Mouse (Mus musculus) hindbrain, postnatal 0 days (tissue): Measurements from ENCODE around the gene Slc5a5. TPM values are rescaled to one million over a fixed set of nuclear protein-coding genes. Genes with fewer than 3 reads are reported as not detected.

Source experiments
- ATAC-seq: fragments of 200-750 bp; cut with Nextera tagmentation; 2 replicates; pipeline ENCODE4 v1.8.0; 2017; ENCODE audit warnings: mild to moderate bottlenecking, moderate TSS enrichment, moderate library complexity
- DNase-seq: peaks from one replicate; pipeline ENCODE4 v3.0.0-alpha.2; 2015; ENCODE audit warnings: low spot score
- H3K27ac ChIP-seq: fragments of 300-500 bp; sonication (generic); 2 replicates; pipeline ENCODE4 v1.5.1; 2014; ENCODE audit warnings: mild to moderate bottlenecking
- H3K27me3 ChIP-seq: fragments of 300-500 bp; sonication (generic); 2 replicates; pipeline ENCODE4 v1.6.1; 2014; ENCODE audit warnings: low read length, mixed read lengths; ENCODE audit not compliant: insufficient read depth
- H3K36me3 ChIP-seq: fragments of 300-500 bp; sonication (generic); 2 replicates; pipeline ENCODE4 v1.6.1; 2014; ENCODE audit warnings: low read length, mixed read lengths; ENCODE audit not compliant: insufficient read depth
- H3K4me1 ChIP-seq: fragments of 300-500 bp; sonication (generic); 2 replicates; pipeline ENCODE4 v1.6.1; 2014; ENCODE audit warnings: antibody characterized with exemption, low read length, mixed read lengths; ENCODE audit not compliant: insufficient read depth
- H3K4me2 ChIP-seq: fragments of 300-500 bp; sonication (generic); 2 replicates; pipeline ENCODE4 v1.6.1; 2014; ENCODE audit warnings: low read depth, mild to moderate bottlenecking, low read length, moderate library complexity, mixed read lengths
- H3K4me3 ChIP-seq: fragments of 300-500 bp; sonication (generic); 2 replicates; pipeline ENCODE4 v1.5.1; 2014; ENCODE audit warnings: low read length
- H3K9ac ChIP-seq: fragments of 300-500 bp; sonication (generic); replicated peaks from 2 replicates; pipeline ENCODE4 v1.6.1; 2014; ENCODE audit warnings: mild to moderate bottlenecking, low read length, moderate library complexity, mixed read lengths
- H3K9me3 ChIP-seq: fragments of 300-500 bp; sonication (generic); 2 replicates; pipeline ENCODE4 v1.6.1; 2016; ENCODE audit warnings: low read length, mixed read lengths
- CTCF ChIP-seq: IDR thresholded peaks from 2 replicates; pipeline ENCODE4 v1.5.1; 2016; ENCODE audit warnings: antibody characterized with exemption, control low read depth, low read depth
- WGBS: fragments of 180-500 bp; shearing (Covaris S2); extraction: QIAGEN DNeasy Blood & Tissue Kit; methylation state at CpG from one replicate; pipeline ENCODE4 v1.1.7; 2014; 5-methylcytosine and 5-hydroxymethylcytosine counted together
- polyA plus RNA-seq: library from polyadenylated mRNA; unstranded; fragments of >200 nt; fragmentation: Nextera tagmentation; extraction: Ambion mirVana; gene quantifications from 2 replicates; pipeline ENCODE4 v1.2.1, GENCODE M21; 2015
- total RNA-seq: library from RNA; depleted of rRNA; stranded (reverse); fragments of >200 nt; gene quantifications from 2 replicates; pipeline ENCODE4 v1.2.3, GENCODE M21; 2014

The Slc5a5 gene
- total and polyA plus RNA-seq, 2 experiments from 2014 or later = 2.5 to 4.3 TPM

DNA sequence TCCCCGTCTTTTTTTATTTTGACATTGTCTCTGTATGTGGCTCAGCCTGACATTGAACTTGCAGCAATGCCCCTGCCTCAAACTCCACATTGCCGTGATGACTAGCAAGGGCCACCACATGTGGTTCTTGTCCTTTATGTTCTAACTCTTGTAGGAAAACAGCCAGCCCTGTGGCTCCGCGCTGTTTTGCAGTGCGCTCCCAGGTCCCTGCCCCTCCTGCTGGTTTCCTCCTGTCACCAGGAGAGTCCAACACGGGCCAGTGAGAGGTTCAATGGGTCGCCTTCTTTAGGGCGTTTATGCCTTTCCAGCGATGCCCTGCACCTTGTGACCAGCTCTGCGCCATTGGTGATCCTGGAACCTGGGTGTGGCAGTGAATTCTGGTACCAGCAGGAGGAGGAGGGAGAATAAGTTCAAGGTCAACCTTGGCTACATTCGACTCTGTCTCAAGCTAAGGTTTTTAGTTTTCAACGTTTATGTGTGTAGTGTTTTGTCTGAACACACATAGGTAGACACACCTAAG is 26.5 kb downstream of the Slc5a5 start:
- ATAC-seq (peak; percentile 1), DNase-seq (no peak)
- Histone ChIP-seq H3K9me3 (no peaks in the 10 kb centered on the region), H3K27ac (peak overlapping the region; percentile 54; the same call in 1 of the 2 replicates), H3K4me3 (peak overlapping the region; percentile 38), H3K9ac (peak overlapping the region; percentile 9; the same call in 1 of the 2 replicates), H3K4me1 (peaks cover 21% of the 10 kb centered on the region), H3K36me3 (no peaks in the 10 kb centered on the region), H3K4me2 (peak overlapping the region; percentile 84), H3K27me3 (no peaks in the 10 kb centered on the region)
- WGBS = 6% methylated on average over 12 of the region's 12 CpGs
- peak; percentile 17; the same call in 1 of the 2 replicates for TF ChIP-seq CTCF

DNA sequence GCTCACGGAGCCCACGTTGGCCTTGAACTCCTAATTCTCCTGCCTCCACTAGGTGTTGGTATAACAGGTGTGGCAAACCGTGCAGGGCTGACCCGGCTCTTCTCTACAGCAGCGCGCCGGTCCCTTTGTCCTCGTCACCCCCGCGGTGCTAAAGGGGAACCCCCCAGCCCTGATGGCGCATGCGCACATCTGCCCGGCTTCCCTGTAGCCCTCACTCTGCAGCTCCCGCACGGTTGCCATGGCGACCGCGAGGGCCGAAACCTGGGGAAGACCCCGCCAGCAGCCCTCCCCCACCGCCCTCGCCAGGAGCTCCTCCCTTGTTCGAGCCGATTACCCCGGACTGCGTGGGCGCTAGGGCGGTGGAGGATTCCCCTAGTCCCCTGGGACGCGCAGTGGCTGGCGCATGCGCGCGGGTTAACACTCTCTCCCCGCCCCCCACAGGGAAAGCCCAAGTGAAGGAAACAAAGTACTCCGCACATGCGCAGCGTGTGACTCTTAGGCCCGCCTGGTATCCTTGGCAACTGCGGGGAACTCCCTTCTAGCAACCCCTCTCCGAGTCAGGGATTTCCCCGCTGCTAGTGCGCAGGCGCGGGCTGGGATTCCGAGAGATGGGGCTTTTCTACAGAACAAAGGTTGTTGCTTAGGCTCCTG is 27.1 kb downstream of the Slc5a5 start:
- peak overlapping the region; percentile 38 for H3K4me3 ChIP-seq
- peak overlapping the region; percentile 49 for H3K9ac ChIP-seq
- peak overlapping the region; percentile 84 for H3K4me2 ChIP-seq
- H3K27me3 ChIP-seq = no peaks in the 10 kb centered on the region
- no peaks in the 10 kb centered on the region for H3K36me3 ChIP-seq
- WGBS = under 1% methylated on average over 46 of the region's 46 CpGs
- H3K9me3 ChIP-seq = no peaks in the 10 kb centered on the region
- H3K4me1 ChIP-seq = peaks cover 21% of the 10 kb centered on the region
- peak; percentile 9; the same call in 1 of the 2 replicates for TF ChIP-seq CTCF
- peak overlapping the region; percentile 78 for H3K27ac ChIP-seq
- ATAC-seq (peak; percentile 89), DNase-seq (peak; percentile 100)

DNA sequence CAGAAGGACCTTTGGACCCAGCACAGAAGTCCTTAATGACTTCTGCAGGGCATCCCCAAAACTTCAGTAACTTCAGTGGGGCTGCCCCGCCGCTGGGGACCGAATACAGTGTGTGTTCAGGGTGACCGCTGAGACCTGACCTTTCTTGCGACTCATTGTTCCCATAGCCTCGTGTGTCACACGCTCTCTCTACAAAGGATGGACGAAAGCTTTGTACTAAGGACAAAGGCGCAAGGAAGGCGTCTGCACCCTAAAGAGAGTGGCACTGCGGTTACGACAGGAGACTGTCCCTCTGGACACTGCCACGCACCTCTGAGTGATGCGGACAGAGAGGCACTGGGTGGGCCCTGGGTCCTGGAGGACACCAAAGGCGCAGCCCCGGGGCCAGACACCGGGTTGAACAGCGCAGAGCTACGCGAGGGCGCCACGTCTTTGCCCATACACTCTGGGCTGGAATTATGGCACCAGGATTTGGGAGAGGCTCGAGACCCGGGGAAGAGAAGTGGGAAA is 27.8 kb downstream of the Slc5a5 start:
- no peak for TF ChIP-seq CTCF
- Histone ChIP-seq H3K4me3 (peak overlapping the region; percentile 38), H3K27ac (peak overlapping the region; percentile 78), H3K4me1 (peaks cover 21% of the 10 kb centered on the region), H3K9me3 (no peaks in the 10 kb centered on the region), H3K27me3 (no peaks in the 10 kb centered on the region), H3K36me3 (no peaks in the 10 kb centered on the region), H3K4me2 (peak overlapping the region; percentile 84), H3K9ac (peak overlapping the region; percentile 49)
- no peak; the same call in 1 of the 2 replicates for ATAC-seq
- no peak for DNase-seq
- under 1% methylated on average over 24 of the region's 24 CpGs for WGBS

DNA sequence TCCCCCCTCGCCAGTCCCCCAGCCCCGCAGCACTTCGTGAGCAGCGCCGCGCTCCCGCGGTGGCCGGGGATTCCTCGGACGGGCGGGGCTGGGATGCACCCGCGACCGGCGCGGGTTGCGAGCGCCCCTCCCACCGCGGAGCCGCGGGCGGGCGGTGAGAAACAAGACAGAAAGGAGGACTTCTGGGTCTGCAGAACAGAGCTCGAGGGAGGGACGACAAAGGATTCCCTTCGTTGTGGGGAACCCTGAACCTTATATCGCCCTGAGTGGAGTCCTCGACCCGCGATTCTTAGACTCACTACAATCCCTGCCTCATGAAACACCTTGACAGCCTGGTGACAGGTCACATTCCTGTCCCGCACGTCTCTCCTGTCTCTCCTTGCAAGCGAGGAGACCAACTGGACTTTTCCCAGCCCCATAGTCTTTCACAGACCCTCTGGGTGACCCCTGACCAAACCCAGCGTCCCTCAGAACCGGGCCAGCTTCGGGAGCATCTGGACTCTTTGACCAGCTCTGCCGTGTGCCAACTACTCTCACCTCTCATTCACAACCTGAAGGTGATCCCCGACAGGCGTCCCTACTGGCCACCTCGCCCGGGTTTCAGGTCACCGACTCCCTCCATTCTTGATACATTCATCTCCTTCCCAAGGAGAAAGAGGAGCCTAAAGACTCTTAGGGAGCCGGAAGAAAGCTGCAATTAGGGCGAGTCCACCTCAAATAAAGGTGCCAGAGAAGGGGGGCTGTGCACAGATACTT is 28.4 kb downstream of the Slc5a5 start:
- WGBS = 1% methylated on average over 46 of the region's 46 CpGs
- no peak overlapping the region; the same call in 1 of the 2 replicates for H3K27ac ChIP-seq
- peak overlapping the region; percentile 84 for H3K4me2 ChIP-seq
- H3K27me3 ChIP-seq = no peaks in the 10 kb centered on the region
- H3K4me1 ChIP-seq = peaks cover 21% of the 10 kb centered on the region
- no peaks in the 10 kb centered on the region for H3K9me3 ChIP-seq
- TF ChIP-seq CTCF = no peak
- DNase-seq = peak; percentile 46
- H3K36me3 ChIP-seq = no peaks in the 10 kb centered on the region
- no peak for ATAC-seq
- peak overlapping the region; percentile 44 for H3K4me3 ChIP-seq
- H3K9ac ChIP-seq = peak overlapping the region; percentile 47

DNA sequence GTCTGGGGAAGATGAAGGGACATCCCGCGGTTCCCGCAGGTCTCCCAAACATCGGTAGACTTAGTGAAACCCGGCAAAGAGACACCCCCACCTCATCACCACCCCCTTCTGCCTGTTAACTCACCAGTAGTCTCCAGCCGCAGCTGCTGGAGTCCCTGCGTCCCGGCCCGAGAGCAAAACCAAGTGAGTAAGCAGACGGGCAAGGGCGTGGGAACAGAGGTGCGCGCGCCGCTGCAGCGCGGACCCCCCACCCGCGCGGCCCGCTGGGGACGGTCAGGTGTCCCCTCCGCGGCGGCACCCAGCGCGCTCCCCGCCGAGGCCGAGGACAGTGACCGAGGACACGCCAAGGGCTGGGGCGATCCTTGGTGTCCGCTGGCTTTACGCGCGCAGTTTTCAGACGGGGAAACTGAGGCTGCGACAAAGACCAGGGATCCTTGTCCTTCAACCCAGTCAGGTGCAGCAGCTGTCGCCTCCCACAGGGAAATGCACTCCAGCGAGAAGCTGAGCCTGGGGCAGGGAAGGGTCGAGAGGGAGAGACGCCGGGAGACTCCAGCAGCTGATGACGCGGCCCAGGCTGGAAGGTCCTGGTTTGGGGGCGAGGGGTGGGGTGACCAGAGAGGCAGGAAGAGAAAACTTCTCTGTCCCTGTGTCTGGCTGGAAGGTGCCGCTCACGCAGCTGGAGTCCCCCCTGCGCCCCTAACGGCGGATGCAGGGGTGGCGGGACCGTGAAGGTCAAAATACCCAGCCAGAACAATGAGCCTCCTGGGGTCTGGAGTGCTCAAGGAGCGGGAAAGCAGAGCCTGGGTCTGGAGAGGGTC is 29.5 kb downstream of the Slc5a5 start, which contains the start of gene Kcnn1:
Gene Kcnn1, minus strand, starts transcription at position 435 of the 818 bp plus-strand sequence.
- Histone ChIP-seq H3K36me3 (no peaks in the 10 kb centered on the region), H3K4me3 (peak within 1 kb of the TSS; percentile 44), H3K27ac (no peak within 1 kb of the TSS), H3K9ac (peak within 1 kb of the TSS; percentile 56), H3K9me3 (no peaks in the 10 kb centered on the region), H3K4me2 (peak within 1 kb of the TSS; percentile 84), H3K4me1 (peaks cover 18% of the 10 kb centered on the region), H3K27me3 (no peaks in the 10 kb centered on the region)
- TF ChIP-seq CTCF = peak; percentile 54
- under 1% methylated on average over 55 of the region's 55 CpGs for WGBS
- no peak for ATAC-seq
- no peak for DNase-seq

DNA sequence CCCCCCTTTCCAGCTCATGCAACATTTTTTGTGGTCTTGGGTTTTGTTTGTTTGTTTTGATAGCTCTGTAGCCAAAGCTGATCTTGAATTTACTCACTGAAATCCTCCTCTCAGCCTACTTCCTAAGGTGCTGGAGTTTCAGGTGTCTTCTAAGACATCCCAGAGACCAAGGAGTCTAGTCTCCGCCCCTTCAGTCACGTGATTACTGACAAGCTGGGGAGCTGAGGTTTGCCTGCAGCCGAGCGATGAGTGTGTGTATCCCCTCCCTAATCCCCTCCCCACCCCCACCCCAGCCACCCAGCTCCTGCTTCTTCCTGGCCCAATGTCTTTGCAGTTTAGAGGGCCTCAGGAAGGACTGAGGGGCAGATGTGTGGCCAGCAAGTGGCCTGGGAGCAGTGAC is 35.0 kb downstream of the Slc5a5 start:
- 16% methylated on average over 4 of the region's 4 CpGs for WGBS
- DNase-seq (no peak), ATAC-seq (no peak)
- H3K27ac ChIP-seq = no peak overlapping the region
- H3K4me3 ChIP-seq = no peak overlapping the region
- no peaks in the 10 kb centered on the region for H3K9me3 ChIP-seq
- H3K27me3 ChIP-seq = no peaks in the 10 kb centered on the region
- TF ChIP-seq CTCF = no peak
- 0 out of 2 replicates have a peak overlapping the region, but pooled peaks have one; percentile 86 for H3K4me2 ChIP-seq
- H3K36me3 ChIP-seq = no peaks in the 10 kb centered on the region
- peaks cover 12% of the 10 kb centered on the region; the same call in 1 of the 2 replicates for H3K4me1 ChIP-seq
- H3K9ac ChIP-seq = no peak overlapping the region
